Mouse (Mus musculus) G1E-ER4 (cell line): ENCODE data around the gene Tmem63c. TPM values are rescaled to one million over a fixed set of nuclear protein-coding genes. Genes with fewer than 3 reads are reported as not detected.

Source experiments
- GATA1 ChIP-seq: IDR thresholded peaks from one replicate; pipeline ENCODE4 v1.8.0; 2012; ENCODE audit warnings: low read length, inconsistent platforms
- polyA plus RNA-seq: library from polyadenylated mRNA; stranded (reverse); fragments of >175 nt; gene quantifications from 2 replicates; pipeline ENCODE4 v1.2.3, GENCODE M21; 2012

Tmem63c gene
- polyA plus RNA-seq, 1 experiment: not detected

GRCm38 (mm10) chr12:86994166-86994565, 27.0 kb upstream of the Tmem63c start:
- TF ChIP-seq GATA1: no peak

- no peak for TF ChIP-seq GATA1
Measured at GRCm38 (mm10) chr12:86994776-86995175, 26.4 kb upstream of the Tmem63c start.

GRCm38 (mm10) chr12:86995931-86996330, 25.2 kb upstream of the Tmem63c start:
- no peak for TF ChIP-seq GATA1

- no peak for TF ChIP-seq GATA1
Measured at GRCm38 (mm10) chr12:86998699-86999098, 22.4 kb upstream of the Tmem63c start.

- TF ChIP-seq GATA1: no peak
Measured at GRCm38 (mm10) chr12:86999283-86999820, 21.8 kb upstream of the Tmem63c start.

GRCm38 (mm10) chr12:87000151-87000839, 20.8 kb upstream of the Tmem63c start:
- no peak for TF ChIP-seq GATA1

- TF ChIP-seq GATA1: no peak
Measured at GRCm38 (mm10) chr12:87000840-87001176, 20.3 kb upstream of the Tmem63c start.

GRCm38 (mm10) chr12:87002209-87002608, 18.9 kb upstream of the Tmem63c start:
- no peak for TF ChIP-seq GATA1

- TF ChIP-seq GATA1: no peak
Measured at GRCm38 (mm10) chr12:87002815-87003214, 18.3 kb upstream of the Tmem63c start.

GRCm38 (mm10) chr12:87003606-87004005, 17.5 kb upstream of the Tmem63c start:
- TF ChIP-seq GATA1: no peak

GRCm38 (mm10) chr12:87004596-87004995, 16.5 kb upstream of the Tmem63c start:
- TF ChIP-seq GATA1: no peak

GRCm38 (mm10) chr12:87017041-87017440, 4.1 kb upstream of the Tmem63c start:
- TF ChIP-seq GATA1: no peak

- TF ChIP-seq GATA1: no peak
Measured at GRCm38 (mm10) chr12:87018756-87019155, 2.4 kb upstream of the Tmem63c start.

- no peak for TF ChIP-seq GATA1
Measured at GRCm38 (mm10) chr12:87022006-87022405, 866 bp downstream of the Tmem63c start.

GRCm38 (mm10) chr12:87023456-87023855, 2.3 kb downstream of the Tmem63c start:
- no peak for TF ChIP-seq GATA1

- no peak for TF ChIP-seq GATA1
Measured at GRCm38 (mm10) chr12:87026109-87026870, 5.2 kb downstream of the Tmem63c start.

- TF ChIP-seq GATA1: no peak
Measured at GRCm38 (mm10) chr12:87026871-87027240, 5.7 kb downstream of the Tmem63c start.

GRCm38 (mm10) chr12:87027391-87027790, 6.3 kb downstream of the Tmem63c start:
- TF ChIP-seq GATA1: no peak
